8 mouse cellular contexts compared by ENCODE assay signal in the genomic region with DNA sequence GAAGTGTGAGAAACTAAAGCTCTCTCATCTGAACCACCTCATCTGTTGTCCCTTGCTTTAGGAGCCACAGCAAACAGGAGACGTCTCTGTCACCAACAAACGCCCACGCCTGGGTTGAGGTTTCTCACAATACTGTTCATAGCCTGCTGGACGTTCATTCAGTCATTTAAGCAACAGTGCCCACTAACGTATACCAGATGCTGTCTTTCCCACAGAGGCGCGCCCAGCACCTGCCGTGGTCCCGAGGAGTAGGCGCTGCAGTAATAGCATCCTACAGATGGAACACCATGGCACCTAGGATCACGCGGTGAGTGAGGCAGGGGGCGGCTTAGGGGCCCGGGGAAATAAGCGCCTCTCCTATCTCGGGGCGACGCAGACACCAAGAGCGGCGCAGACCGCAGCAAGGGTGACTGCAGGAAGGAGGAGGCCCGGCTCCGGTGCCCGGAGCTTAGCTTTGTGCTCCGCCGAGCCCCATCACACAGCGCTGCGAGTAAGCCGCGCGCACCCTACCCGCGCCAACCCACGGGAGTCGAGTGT. TPM values are rescaled to one million over a fixed set of nuclear protein-coding genes. Genes with fewer than 3 reads are reported as not detected.
DNase-seq lines count a peak whose midpoint lies in the region; ATAC-seq and TF ChIP-seq lines count a peak whose summit lies in the region.

No protein-coding gene starts in this region.

- peak overlapping the region; percentile 93 for H3K4me2 ChIP-seq in heart, embryonic 16.5 days (ENCODE audit: low read depth, low read length)
- H3K4me2 ChIP-seq in midbrain, embryonic 13.5 days (replicated peaks) = peak overlapping the region; percentile 93

- TF ChIP-seq POLR2A in MEL (IDR thresholded peaks at IDR 0.05; ENCODE audit: control insufficient read depth in 1 of 2, insufficient read depth in 1 of 2, low read depth in 1 of 2, low read length in 2 of 2, poor library complexity in 1 of 2) = no peak

- H3K27ac ChIP-seq in heart, embryonic 16.5 days (ENCODE audit: low read length) = peak overlapping the region; percentile 77
- peak overlapping the region; percentile 35 for H3K27ac ChIP-seq in MEL (ENCODE audit: control insufficient read depth, low read depth, low read length)
- peak overlapping the region; percentile 88 for H3K27ac ChIP-seq in limb, embryonic 10.5 days
- H3K27ac ChIP-seq in midbrain, embryonic 13.5 days = peak overlapping the region; percentile 81

- H3K4me1 ChIP-seq in heart, embryonic 16.5 days (ENCODE audit: control insufficient read depth, insufficient read depth, low read length) = peaks cover 14% of the 10 kb centered on the region
- H3K4me1 ChIP-seq in MEL (ENCODE audit: control insufficient read depth in 1 of 2, insufficient read depth in 2 of 2, low read length in 2 of 2) = peaks cover 7 to 26% of the 10 kb centered on the region in 2 experiments
- H3K4me1 ChIP-seq in limb, embryonic 10.5 days = peaks cover 22% of the 10 kb centered on the region
- peaks cover 30% of the 10 kb centered on the region for H3K4me1 ChIP-seq in midbrain, embryonic 13.5 days (replicated peaks)

- ATAC-seq in heart, embryonic 16.5 days (replicated peaks; ENCODE audit: extremely low read depth, insufficient read depth, low FRiP score) = peak; percentile 71
- no peak for ATAC-seq in midbrain, embryonic 13.5 days

- peaks cover 10% of the 10 kb centered on the region; the same call in 1 of the 2 replicates for H3K36me3 ChIP-seq in heart, embryonic 16.5 days (ENCODE audit: control insufficient read depth, insufficient read depth)
- H3K36me3 ChIP-seq in MEL (ENCODE audit: control insufficient read depth in 1 of 2, insufficient read depth in 2 of 2, low read length in 2 of 2) = peaks cover 15 to 21% of the 10 kb centered on the region in 2 experiments
- peaks cover 46% of the 10 kb centered on the region for H3K36me3 ChIP-seq in limb, embryonic 10.5 days
- H3K36me3 ChIP-seq in midbrain, embryonic 13.5 days = peaks cover 28% of the 10 kb centered on the region

- 1% methylated on average over 35 of the region's 35 CpGs for WGBS in heart, embryonic 16.5 days
- WGBS in limb, embryonic 10.5 days = under 1% methylated on average over 35 of the region's 35 CpGs
- WGBS in midbrain, embryonic 13.5 days = under 1% methylated on average over 35 of the region's 35 CpGs

- no peak for DNase-seq in heart, adult 18-20 months
- DNase-seq in MEL (ENCODE audit: low read depth, low spot score) = no peak
- DNase-seq in fat pad, adult 2 months (ENCODE audit: extremely low read depth, low read depth, low spot score) = peak; percentile 2
- DNase-seq in limb, embryonic 10.5 days (ENCODE audit: low spot score) = no peak
- no peak for DNase-seq in adrenal gland, postnatal 4 days (ENCODE audit: low spot score in 2 of 2)
- DNase-seq in kidney, adult 9 months = no peak

- peaks cover 53% of the 10 kb centered on the region for H3K79me2 ChIP-seq in MEL (ENCODE audit: control insufficient read depth, insufficient read depth, low read length, poor library complexity)

- no peak for TF ChIP-seq CTCF in MEL (IDR thresholded peaks at IDR 0.05 in 2 of 3, conservative IDR thresholded peaks at IDR 0.05 in 1 of 3; ENCODE audit: control insufficient read depth in 1 of 3, insufficient read depth in 1 of 3, low read depth in 2 of 3, low read length in 3 of 3, poor library complexity in 1 of 3, severe bottlenecking in 1 of 3)

- no peak for TF ChIP-seq RAD21 in MEL (IDR thresholded peaks at IDR 0.05; ENCODE audit: low read depth, low read length)

- H3K27me3 ChIP-seq in heart, embryonic 16.5 days (ENCODE audit: control insufficient read depth, insufficient read depth, low read length) = no peaks in the 10 kb centered on the region
- H3K27me3 ChIP-seq in MEL (ENCODE audit: control insufficient read depth in 1 of 2, insufficient read depth in 2 of 2, low read length in 2 of 2) = no peaks in the 10 kb centered on the region
- no peaks in the 10 kb centered on the region for H3K27me3 ChIP-seq in limb, embryonic 10.5 days (ENCODE audit: low read depth, poor library complexity, severe bottlenecking)
- no peaks in the 10 kb centered on the region for H3K27me3 ChIP-seq in midbrain, embryonic 13.5 days

- peak overlapping the region; percentile 94 for H3K4me3 ChIP-seq in heart, embryonic 16.5 days (ENCODE audit: low read length)
- H3K4me3 ChIP-seq in MEL (ENCODE audit: control insufficient read depth in 1 of 2, insufficient read depth in 1 of 2, low read depth in 2 of 2, low read length in 2 of 2) = peak overlapping the region; percentile 70 to 79
- peak overlapping the region; percentile 93 for H3K4me3 ChIP-seq in limb, embryonic 10.5 days
- H3K4me3 ChIP-seq in midbrain, embryonic 13.5 days (replicated peaks) = peak overlapping the region; percentile 98

- H3K9ac ChIP-seq in heart, embryonic 16.5 days (ENCODE audit: low read length) = peak overlapping the region; percentile 91
- H3K9ac ChIP-seq in MEL (ENCODE audit: control insufficient read depth, low read depth, low read length, poor library complexity, severe bottlenecking) = peak overlapping the region; percentile 87
- H3K9ac ChIP-seq in midbrain, embryonic 13.5 days (replicated peaks) = peak overlapping the region; percentile 93

- TF ChIP-seq EP300 in MEL (IDR thresholded peaks at IDR 0.05; ENCODE audit: low read depth in 1 of 2, low read length in 2 of 2) = no peak

- H3K9me3 ChIP-seq in heart, embryonic 16.5 days (replicated peaks; ENCODE audit: control insufficient read depth, low read length) = no peaks in the 10 kb centered on the region
- no peaks in the 10 kb centered on the region for H3K9me3 ChIP-seq in MEL (replicated peaks; ENCODE audit: insufficient read depth, low read length)
- H3K9me3 ChIP-seq in limb, embryonic 10.5 days (replicated peaks) = no peaks in the 10 kb centered on the region
- H3K9me3 ChIP-seq in midbrain, embryonic 13.5 days = no peaks in the 10 kb centered on the region

TF ChIP-seq in MEL, 35 proteins besides CTCF, POLR2A, EP300 and RAD21:
- TF ChIP-seq TAL1 (IDR thresholded peaks at IDR 0.05; ENCODE audit: low read length) (no peak), UBTF (IDR thresholded peaks at IDR 0.05; ENCODE audit: borderline replicate concordance, insufficient read depth, low read depth, low read length) (peak; percentile 10; the same call in 1 of the 2 replicates), USF2 (IDR thresholded peaks at IDR 0.05; ENCODE audit: borderline replicate concordance in 1 of 2, insufficient read depth in 1 of 2, low read depth in 1 of 2, low read length in 2 of 2) (no peak), USF1 (IDR thresholded peaks at IDR 0.05; ENCODE audit: low read depth, low read length) (no peak), NELFE (IDR thresholded peaks at IDR 0.05; ENCODE audit: low read depth, low read length) (no peak), ELF1 (IDR thresholded peaks at IDR 0.05; ENCODE audit: low read depth, low read length) (no peak)
TF ChIP-seq in MEL: peak in this region for 1.

RNA-seq across cellular contexts. Expression of a gene that starts 0.4 kb away (rescaled TPM):
- 8.0 and 8.1 TPM in 2 replicates for polyA plus RNA-seq in heart, embryonic 16.5 days (2015; fragmentation: Nextera tagmentation; extraction: Ambion mirVana)
- 1 to 10 TPM; 3.5 to 4.0 TPM for total RNA-seq in heart, adult 18-20 months (2021)
- total RNA-seq in MEL (2012; rRNA removed) = 14.0 and 16.8 TPM in 2 replicates
- 10 to 100 TPM in 1 of 2 experiments, not detected in 1; 17.5 TPM for polyA plus RNA-seq in MEL (2012; ENCODE audit: insufficient read depth in 1 of 2, insufficient read length in 2 of 2, low read depth in 1 of 2, low replicate concordance in 2 of 2, missing spikeins in 1 of 2)
- 16.5 and 19.2 TPM in 2 replicates for polyA plus RNA-seq in limb, embryonic 10.5 days (2016; fragmentation: Nextera tagmentation; extraction: Ambion mirVana)
- polyA plus RNA-seq in midbrain, embryonic 13.5 days (2015; fragmentation: Nextera tagmentation; extraction: Ambion mirVana) = 26.2 and 26.4 TPM in 2 replicates
- 10 to 100 TPM; 15.3 to 18.5 TPM for total RNA-seq in adrenal gland, postnatal 4 days (2021)

RNA-seq across cellular contexts. Expression of a gene that starts 0.4 kb away (rescaled TPM):
- polyA plus RNA-seq in heart, embryonic 16.5 days (2015; fragmentation: Nextera tagmentation; extraction: Ambion mirVana) = 40.1 and 53.7 TPM in 2 replicates
- total RNA-seq in heart, adult 18-20 months (2021) = 10 to 100 TPM; 15.5 to 17.4 TPM
- total RNA-seq in MEL (2012; rRNA removed) = 333 and 340 TPM in 2 replicates
- polyA plus RNA-seq in MEL (2012; ENCODE audit: insufficient read depth in 1 of 2, insufficient read length in 2 of 2, low read depth in 1 of 2, low replicate concordance in 2 of 2, missing spikeins in 1 of 2) = 100 to 1,000 TPM; 507 to 678 TPM
- polyA plus RNA-seq in limb, embryonic 10.5 days (2016; fragmentation: Nextera tagmentation; extraction: Ambion mirVana) = 170 and 208 TPM in 2 replicates
- 66.9 and 76.9 TPM in 2 replicates for polyA plus RNA-seq in midbrain, embryonic 13.5 days (2015; fragmentation: Nextera tagmentation; extraction: Ambion mirVana)
- total RNA-seq in adrenal gland, postnatal 4 days (2021) = 10 to 100 TPM; 27.2 to 29.4 TPM

RNA-seq across cellular contexts. Expression of a gene that starts 40.1 kb away (rescaled TPM):
- polyA plus RNA-seq in heart, embryonic 16.5 days (2015; fragmentation: Nextera tagmentation; extraction: Ambion mirVana) = 41.4 and 43.2 TPM in 2 replicates
- total RNA-seq in heart, adult 18-20 months (2021) = 10 to 100 TPM; 12.9 to 13.4 TPM
- total RNA-seq in MEL (2012; rRNA removed) = 76.4 and 78.9 TPM in 2 replicates
- 10 to 100 TPM in 1 of 2 experiments, not detected in 1; 55.9 TPM for polyA plus RNA-seq in MEL (2012; ENCODE audit: insufficient read depth in 1 of 2, insufficient read length in 2 of 2, low read depth in 1 of 2, low replicate concordance in 2 of 2, missing spikeins in 1 of 2)
- 69.3 and 73.2 TPM in 2 replicates for polyA plus RNA-seq in limb, embryonic 10.5 days (2016; fragmentation: Nextera tagmentation; extraction: Ambion mirVana)
- 105 and 116 TPM in 2 replicates for polyA plus RNA-seq in midbrain, embryonic 13.5 days (2015; fragmentation: Nextera tagmentation; extraction: Ambion mirVana)
- 10 to 100 TPM; 46.3 to 48.7 TPM for total RNA-seq in adrenal gland, postnatal 4 days (2021)

RNA-seq across cellular contexts. Expression of a gene that starts 55.9 kb away (rescaled TPM):
- polyA plus RNA-seq in heart, embryonic 16.5 days (2015; fragmentation: Nextera tagmentation; extraction: Ambion mirVana) = not detected in 2 replicates
- 1 to 10 TPM in 1 of 2 experiments, under 1 TPM in 1; 0.32 to 5.2 TPM for total RNA-seq in heart, adult 18-20 months (2021)
- 0.08 TPM in 1 of 2 replicates, not detected in the other for total RNA-seq in MEL (2012; rRNA removed)
- polyA plus RNA-seq in MEL (2012; ENCODE audit: insufficient read depth in 1 of 2, insufficient read length in 2 of 2, low read depth in 1 of 2, low replicate concordance in 2 of 2, missing spikeins in 1 of 2) = not detected
- 0.19 TPM in 1 of 2 replicates, not detected in the other for polyA plus RNA-seq in limb, embryonic 10.5 days (2016; fragmentation: Nextera tagmentation; extraction: Ambion mirVana)
- polyA plus RNA-seq in midbrain, embryonic 13.5 days (2015; fragmentation: Nextera tagmentation; extraction: Ambion mirVana) = not detected in 2 replicates
- total RNA-seq in adrenal gland, postnatal 4 days (2021) = 10 to 100 TPM; 10.3 to 12.7 TPM

Comparison
In these comparisons a context has a peak if more than half of its experiments do, and no peak if none do; other contexts are left out.
1. H3K27ac ChIP-seq: peak in every context shown above with its lines; median percentile 88 in limb, embryonic 10.5 days; 81 in midbrain, embryonic 13.5 days; 77 in heart, embryonic 16.5 days; 35 in MEL.